Mouse (Mus musculus): ENCODE data around the gene Pnpla1.

GRCm38 (mm10) chr17:28823749-28824148 is 34.5 kb upstream of the Pnpla1 start:
- TF ChIP-seq CTCF (IDR thresholded peaks at IDR 0.05; ENCODE audit: low read depth) (no peak), EP300 (optimal IDR thresholded peaks at IDR 0.05) (no peak)

All from stomach, postnatal 0 days (tissue).